Comparison of ENCODE assay signal across 8 mouse cellular contexts in the genomic region with DNA sequence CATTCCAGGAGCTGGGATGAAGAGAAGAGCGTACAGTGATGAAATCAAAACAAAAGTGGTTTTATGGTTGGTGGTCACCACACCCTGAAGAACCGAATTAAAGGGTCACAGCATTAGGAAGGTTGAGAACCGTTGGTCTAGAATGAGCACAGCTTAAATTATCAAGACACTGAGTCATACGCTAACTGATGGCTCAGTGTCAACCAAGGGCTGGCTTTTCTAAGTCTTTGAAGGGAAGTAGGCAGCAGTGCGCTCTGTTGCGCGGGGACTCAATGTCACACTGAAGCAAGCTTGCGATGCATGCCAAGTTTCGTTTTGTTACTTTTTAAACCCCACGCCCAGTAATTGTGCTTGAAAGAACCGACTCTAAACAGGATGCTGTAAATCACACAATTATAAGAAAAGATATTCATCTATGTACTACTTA.
DNase-seq lines count a peak whose midpoint lies in the region; ATAC-seq and TF ChIP-seq lines count a peak whose summit lies in the region.

No protein-coding gene starts in this region.

- 66% methylated on average over 11 of the region's 11 CpGs for WGBS in heart, postnatal 0 days

- no peak overlapping the region for H3K9ac ChIP-seq in heart, postnatal 0 days (replicated peaks; ENCODE audit: low read depth, low read length)

- 0 out of 2 replicates have a peak overlapping the region, but pooled peaks have one; percentile 40 for H3K27ac ChIP-seq in heart, postnatal 0 days (ENCODE audit: low read depth)

- peak; percentile 51 for DNase-seq in layer of hippocampus, adult 11-12 months (ENCODE audit: low spot score)
- no peak for DNase-seq in layer of hippocampus, adult 8-10 months (ENCODE audit: low spot score in 2 of 2)
- peak; percentile 38 for DNase-seq in NIH3T3 (ENCODE audit: low read depth)
- DNase-seq in heart, postnatal 0 days (ENCODE audit: low spot score), result no peak
- DNase-seq in testis, postnatal 10 days (ENCODE audit: low spot score), result no peak
- DNase-seq in urinary bladder, postnatal 4 days (ENCODE audit: low spot score in 2 of 2), result no peak
- no peak for DNase-seq in liver

- peaks cover 67% of the 10 kb centered on the region for H3K4me1 ChIP-seq in heart, postnatal 0 days (ENCODE audit: control insufficient read depth, insufficient read depth)

- no peaks in the 10 kb centered on the region for H3K9me3 ChIP-seq in heart, postnatal 0 days (replicated peaks; ENCODE audit: control insufficient read depth, low read length)

- no peaks in the 10 kb centered on the region for H3K27me3 ChIP-seq in heart, postnatal 0 days (ENCODE audit: control insufficient read depth, insufficient read depth, low read length)

- no peak overlapping the region for H3K4me2 ChIP-seq in heart, postnatal 0 days (ENCODE audit: low read depth, low read length)

- TF ChIP-seq CTCF in heart, postnatal 0 days (IDR thresholded peaks at IDR 0.05; ENCODE audit: low read depth), result no peak

- H3K4me3 ChIP-seq in heart, postnatal 0 days (ENCODE audit: low read depth, low read length), result no peak overlapping the region

- no peak for ATAC-seq in heart, postnatal 0 days (ENCODE audit: insufficient read depth, low read depth)
- peak; percentile 71 for ATAC-seq in megakaryocyte, adult 5-6 weeks (ENCODE audit: poor library complexity, severe bottlenecking)

- no peaks in the 10 kb centered on the region for H3K36me3 ChIP-seq in heart, postnatal 0 days (replicated peaks; ENCODE audit: control insufficient read depth, insufficient read depth, low read length)

- no peak for TF ChIP-seq EP300 in heart, postnatal 0 days (IDR thresholded peaks at IDR 0.05; ENCODE audit: low read depth)

Comparison
In these comparisons a context has a peak if more than half of its experiments do, and no peak if none do; other contexts are left out.
1. DNase-seq: peak in layer of hippocampus, adult 11-12 months (single experiment) and NIH3T3 (single experiment); none in layer of hippocampus, adult 8-10 months (0 of 2), heart, postnatal 0 days (single experiment), testis, postnatal 10 days (single experiment), urinary bladder, postnatal 4 days (0 of 2) and liver (single experiment).